Mouse (Mus musculus): Measurements from ENCODE around the gene Lgsn.

Gene Lgsn

DNA sequence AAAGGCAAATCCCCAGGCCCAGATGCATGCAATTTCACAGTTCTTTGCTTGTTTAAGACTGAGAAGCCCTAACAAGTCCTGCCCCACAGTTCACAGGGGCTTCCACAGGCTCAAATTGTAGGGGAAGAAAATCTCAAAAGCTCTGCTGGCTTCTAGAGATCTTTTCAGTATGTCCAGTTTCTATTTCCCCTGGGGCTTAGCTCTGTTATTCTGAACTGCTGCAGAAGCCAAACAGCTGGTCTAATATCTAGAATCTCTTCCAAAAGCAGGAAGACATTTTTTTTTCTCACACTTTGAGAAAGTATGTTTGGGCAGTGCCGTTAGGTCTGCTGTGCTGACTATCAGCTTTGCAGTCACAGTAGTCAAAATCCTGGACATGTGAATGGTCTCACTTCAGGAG, 38.6 kb downstream of the Lgsn start:
- no peak for DNase-seq (ENCODE audit: low spot score in 2 of 2)

- DNase-seq (ENCODE audit: low spot score in 2 of 2): no peak
Measured at GRCm38 (mm10) chr1:31220599-31221250, 44.5 kb downstream of the Lgsn start.

- no peak for DNase-seq (ENCODE audit: low spot score in 2 of 2)
Measured at GRCm38 (mm10) chr1:31222564-31222963, 46.4 kb downstream of the Lgsn start, which contains the start of the genes 4931428L18Rik and Pih1d3. Gene 4931428L18Rik (minus strand): TSS chr1:31222684. Gene Pih1d3 (plus strand): TSS chr1:31222838.

DNA sequence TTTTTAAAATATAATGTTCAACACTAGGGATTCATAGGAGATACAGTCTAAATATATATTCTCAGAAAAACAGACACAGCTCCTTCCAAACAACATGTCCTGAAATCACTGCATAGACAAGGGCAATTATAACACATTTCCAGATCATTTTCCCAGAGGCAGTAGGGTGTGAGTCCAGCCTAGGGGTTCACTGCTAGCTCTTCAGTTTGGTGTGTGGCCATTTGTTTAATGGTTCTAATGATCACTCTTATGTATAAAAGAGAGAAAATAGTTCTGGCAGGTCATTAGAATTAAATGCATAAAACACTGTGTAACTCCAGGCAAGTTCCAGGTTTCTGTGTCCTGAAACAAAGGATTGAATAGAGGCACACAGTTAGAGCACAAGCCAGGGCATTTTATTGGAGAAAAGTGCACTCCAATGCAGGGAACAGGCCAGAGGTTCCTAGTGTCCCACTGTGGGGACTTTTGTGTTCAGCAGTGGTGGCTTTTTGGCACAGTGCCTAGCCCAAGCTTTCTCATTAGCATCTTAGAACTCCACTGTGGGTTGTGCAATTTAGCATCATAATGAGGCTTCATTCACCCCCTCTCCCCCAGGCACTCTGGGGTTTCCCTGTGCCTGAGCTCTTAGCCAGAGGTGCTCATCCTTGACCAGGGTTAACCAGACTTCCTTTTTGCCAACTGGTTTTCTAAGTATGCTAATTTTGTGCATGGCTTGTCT, 57.3 kb downstream of the Lgsn start:
- DNase-seq (ENCODE audit: low spot score in 2 of 2): no peak

Data from natural killer cell, adult 2 months (primary cell).